Mouse (Mus musculus) forebrain, embryonic 10.5 days (tissue): ENCODE measurements around the gene Paxx. TPM values are rescaled to one million over a fixed set of nuclear protein-coding genes. Genes with fewer than 3 reads are reported as not detected.

ENCODE experiments used
- DNase-seq: peaks from one replicate; pipeline ENCODE4 v3.0.0-alpha.2; 2017; ENCODE audit warnings: low spot score; ENCODE audit errors: extremely low spot score
- H3K27ac ChIP-seq: fragments of 300-500 bp; sonication (generic); 2 replicates; pipeline ENCODE4 v1.5.1; 2016; ENCODE audit warnings: mild to moderate bottlenecking
- H3K27me3 ChIP-seq: fragments of 300-500 bp; sonication (generic); 2 replicates; pipeline ENCODE4 v1.6.1; 2016; ENCODE audit warnings: mild to moderate bottlenecking; ENCODE audit not compliant: poor library complexity, severe bottlenecking
- H3K36me3 ChIP-seq: fragments of 300-500 bp; sonication (generic); replicated peaks from 2 replicates; pipeline ENCODE4 v1.6.1; 2016; ENCODE audit warnings: mild to moderate bottlenecking, moderate library complexity
- H3K4me1 ChIP-seq: fragments of 300-500 bp; sonication (generic); 2 replicates; pipeline ENCODE4 v1.6.1; 2016
- H3K4me3 ChIP-seq: fragments of 300-500 bp; sonication (generic); 2 replicates; pipeline ENCODE4 v1.5.1; 2016; ENCODE audit warnings: mild to moderate bottlenecking, moderate library complexity
- H3K9me3 ChIP-seq: fragments of 300-500 bp; sonication (generic); 2 replicates; pipeline ENCODE4 v1.6.1; 2016; ENCODE audit warnings: mild to moderate bottlenecking, moderate library complexity
- WGBS: fragments of 180-500 bp; shearing (Covaris S2); methylation state at CpG from one replicate; pipeline ENCODE4 v1.1.7; 2016; 5-methylcytosine and 5-hydroxymethylcytosine counted together
- polyA plus RNA-seq: library from polyadenylated mRNA; unstranded; fragments of >200 nt; fragmentation: Nextera tagmentation; extraction: Ambion mirVana; gene quantifications from 2 replicates; pipeline ENCODE4 v1.2.1, GENCODE M21; 2016

Paxx gene
- 12.4 and 15.5 TPM in 2 replicates for polyA plus RNA-seq

GRCm38 (mm10) chr2:25460551-25461309 lies at the start of gene Paxx:
Paxx (minus strand) TSS chr2:25461094.
- Histone ChIP-seq H3K4me1 (peaks cover 34% of the 10 kb centered on the region), H3K4me3 (peak within 1 kb of the TSS; percentile 83), H3K27ac (peak within 1 kb of the TSS; percentile 91), H3K27me3 (no peaks in the 10 kb centered on the region), H3K36me3 (peaks cover 6% of the 10 kb centered on the region), H3K9me3 (no peaks in the 10 kb centered on the region)
- peak; percentile 88 for DNase-seq
- under 1% methylated on average over 48 of the region's 48 CpGs for WGBS

DNA sequence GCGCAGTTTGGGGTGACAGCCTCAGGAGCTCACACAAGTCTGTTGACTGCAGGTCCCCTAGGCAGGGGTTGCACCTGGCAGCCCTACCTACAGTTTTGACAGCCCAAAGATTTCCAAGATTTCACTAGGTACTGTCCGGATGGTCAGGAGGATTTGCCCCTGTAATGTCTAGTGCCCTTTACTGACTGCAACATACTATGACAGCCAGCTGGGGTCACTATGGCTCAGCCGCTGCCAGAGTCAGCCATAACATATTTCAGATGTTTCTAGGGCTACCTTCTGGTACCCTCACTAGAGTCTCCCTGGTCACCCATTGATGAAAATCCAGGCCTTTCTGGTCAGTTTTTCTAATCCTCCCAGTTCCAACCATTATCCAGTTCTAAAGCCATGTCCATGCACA lies 49.0 kb upstream of the Paxx start:
- H3K4me1 ChIP-seq = no peaks in the 10 kb centered on the region
- no peaks in the 10 kb centered on the region for H3K27me3 ChIP-seq
- WGBS = 75% methylated on average over 3 of the region's 3 CpGs
- peaks cover 12% of the 10 kb centered on the region for H3K36me3 ChIP-seq
- DNase-seq = no peak
- no peak overlapping the region for H3K4me3 ChIP-seq
- no peak overlapping the region for H3K27ac ChIP-seq
- no peaks in the 10 kb centered on the region for H3K9me3 ChIP-seq

- Histone ChIP-seq H3K9me3 (no peaks in the 10 kb centered on the region), H3K4me3 (no peak overlapping the region), H3K27me3 (no peaks in the 10 kb centered on the region), H3K36me3 (peaks cover 35% of the 10 kb centered on the region), H3K4me1 (peaks cover 4% of the 10 kb centered on the region), H3K27ac (no peak overlapping the region)
- no peak for DNase-seq
- WGBS = 31% methylated on average over 5 of the region's 5 CpGs
These were observed 46.1 kb upstream of the Paxx start for GRCm38 (mm10) chr2:25506964-25507363.

DNA sequence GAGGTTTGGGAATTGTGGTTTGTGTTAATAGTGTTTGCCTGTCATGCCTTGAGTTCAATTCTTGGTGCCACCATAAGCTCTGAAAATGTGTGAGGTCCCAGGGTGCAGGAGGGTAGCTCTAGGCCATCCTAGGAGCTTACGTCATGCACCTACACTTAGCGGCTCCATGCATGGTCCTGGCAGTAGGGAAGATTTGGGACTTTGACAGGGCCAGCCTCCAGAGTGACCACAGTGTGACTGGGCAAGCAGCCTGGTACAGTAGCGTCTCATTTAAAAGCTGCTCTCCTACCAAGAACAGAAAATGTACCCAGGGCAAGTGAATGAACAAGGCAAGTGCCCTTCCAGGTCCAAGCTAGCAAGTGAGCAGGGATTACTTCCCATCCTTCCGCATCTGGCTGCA lies 45.0 kb upstream of the Paxx start:
- WGBS = 97% methylated on average over 4 of the region's 4 CpGs
- Histone ChIP-seq H3K27me3 (no peaks in the 10 kb centered on the region), H3K36me3 (peaks cover 35% of the 10 kb centered on the region), H3K4me3 (no peak overlapping the region), H3K27ac (no peak overlapping the region), H3K4me1 (peaks cover 14% of the 10 kb centered on the region), H3K9me3 (no peaks in the 10 kb centered on the region)
- no peak for DNase-seq

GRCm38 (mm10) chr2:25505000-25505399 lies 44.1 kb upstream of the Paxx start:
- DNase-seq = no peak
- H3K27me3 ChIP-seq = no peaks in the 10 kb centered on the region
- peaks cover 18% of the 10 kb centered on the region for H3K4me1 ChIP-seq
- H3K4me3 ChIP-seq = no peak overlapping the region
- 83% methylated on average over 1 of the region's 1 CpGs for WGBS
- H3K27ac ChIP-seq = no peak overlapping the region
- peaks cover 35% of the 10 kb centered on the region for H3K36me3 ChIP-seq
- no peaks in the 10 kb centered on the region for H3K9me3 ChIP-seq

- WGBS = 96% methylated on average over 19 of the region's 19 CpGs
- no peak overlapping the region for H3K4me3 ChIP-seq
- H3K27me3 ChIP-seq = no peaks in the 10 kb centered on the region
- DNase-seq = no peak
- H3K4me1 ChIP-seq = peaks cover 23% of the 10 kb centered on the region
- peaks cover 35% of the 10 kb centered on the region for H3K36me3 ChIP-seq
- H3K27ac ChIP-seq = no peak overlapping the region
- no peaks in the 10 kb centered on the region for H3K9me3 ChIP-seq
These were observed 43.6 kb upstream of the Paxx start for GRCm38 (mm10) chr2:25504538-25504937.

- no peak overlapping the region for H3K4me3 ChIP-seq
- peaks cover 31% of the 10 kb centered on the region for H3K4me1 ChIP-seq
- H3K27ac ChIP-seq = no peak overlapping the region
- DNase-seq = no peak
- 87% methylated on average over 3 of the region's 3 CpGs for WGBS
- H3K27me3 ChIP-seq = no peaks in the 10 kb centered on the region
- no peaks in the 10 kb centered on the region for H3K9me3 ChIP-seq
- H3K36me3 ChIP-seq = peaks cover 35% of the 10 kb centered on the region
These were observed 41.8 kb upstream of the Paxx start for GRCm38 (mm10) chr2:25502726-25503125.

- Histone ChIP-seq H3K36me3 (peaks cover 35% of the 10 kb centered on the region), H3K4me1 (peaks cover 35% of the 10 kb centered on the region), H3K27ac (peak within 1 kb of the TSS; percentile 94), H3K4me3 (peak within 1 kb of the TSS; percentile 94), H3K9me3 (no peaks in the 10 kb centered on the region), H3K27me3 (no peaks in the 10 kb centered on the region)
- DNase-seq = no peak
- 78% methylated on average over 20 of the region's 20 CpGs for WGBS
These were observed 40.9 kb upstream of the Paxx start, which contains the start of gene C8g for GRCm38 (mm10) chr2:25501593-25502486. C8g (minus strand) TSS chr2:25501719.

DNA sequence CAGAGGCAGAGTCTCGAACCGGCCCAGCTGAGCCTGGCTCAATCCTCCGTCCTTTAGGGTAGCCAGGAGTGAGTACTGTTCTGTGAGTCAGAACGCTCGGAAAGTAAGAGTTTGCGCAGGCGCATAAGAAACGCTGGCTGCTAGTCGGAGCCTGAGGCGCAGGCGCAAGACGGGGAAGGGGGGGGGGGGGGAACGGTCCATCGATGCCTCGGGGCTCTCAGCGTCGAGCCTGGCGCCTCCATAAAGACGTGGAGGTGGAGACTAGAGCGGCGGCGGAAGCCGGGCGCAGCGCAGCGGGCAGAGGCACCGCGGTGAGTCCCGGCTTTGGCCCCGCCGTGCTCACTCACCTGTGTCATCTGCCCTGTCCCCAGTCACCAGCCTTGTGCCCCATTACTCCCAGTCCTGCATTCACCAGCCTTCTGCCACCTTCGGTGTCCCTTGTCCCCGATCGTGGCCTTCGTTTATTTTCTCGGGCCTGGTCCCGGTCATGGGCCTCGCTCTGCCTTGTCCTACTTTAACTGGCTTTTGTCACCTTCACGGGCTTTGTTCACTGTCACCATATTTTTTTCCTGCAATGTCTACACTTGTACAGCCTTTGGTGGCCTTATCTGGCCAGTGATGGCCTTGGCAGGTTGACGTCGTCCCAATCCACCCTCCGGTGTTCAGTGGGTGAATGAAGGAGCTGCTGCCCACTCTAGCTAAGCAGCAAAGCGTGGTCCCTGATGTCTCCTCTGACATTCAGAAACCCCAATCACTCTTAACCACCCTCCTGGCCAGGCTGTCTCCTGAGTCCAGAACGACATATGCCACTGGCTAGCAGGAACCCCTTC lies 39.9 kb upstream of the Paxx start, which contains the start of gene Fbxw5:
Gene Fbxw5 (plus strand): TSS at position 175 of the 830 bp plus-strand sequence.
- Histone ChIP-seq H3K4me1 (peaks cover 35% of the 10 kb centered on the region), H3K36me3 (peaks cover 32% of the 10 kb centered on the region), H3K27me3 (no peaks in the 10 kb centered on the region), H3K27ac (peak within 1 kb of the TSS; percentile 94), H3K9me3 (no peaks in the 10 kb centered on the region), H3K4me3 (peak within 1 kb of the TSS; percentile 94)
- peak; percentile 95 for DNase-seq
- 1% methylated on average over 44 of the region's 44 CpGs for WGBS

- Histone ChIP-seq H3K9me3 (no peaks in the 10 kb centered on the region), H3K27ac (peak overlapping the region; percentile 94), H3K4me3 (peak overlapping the region; percentile 94)
These were observed 39.2 kb upstream of the Paxx start for GRCm38 (mm10) chr2:25500071-25500575.

DNA sequence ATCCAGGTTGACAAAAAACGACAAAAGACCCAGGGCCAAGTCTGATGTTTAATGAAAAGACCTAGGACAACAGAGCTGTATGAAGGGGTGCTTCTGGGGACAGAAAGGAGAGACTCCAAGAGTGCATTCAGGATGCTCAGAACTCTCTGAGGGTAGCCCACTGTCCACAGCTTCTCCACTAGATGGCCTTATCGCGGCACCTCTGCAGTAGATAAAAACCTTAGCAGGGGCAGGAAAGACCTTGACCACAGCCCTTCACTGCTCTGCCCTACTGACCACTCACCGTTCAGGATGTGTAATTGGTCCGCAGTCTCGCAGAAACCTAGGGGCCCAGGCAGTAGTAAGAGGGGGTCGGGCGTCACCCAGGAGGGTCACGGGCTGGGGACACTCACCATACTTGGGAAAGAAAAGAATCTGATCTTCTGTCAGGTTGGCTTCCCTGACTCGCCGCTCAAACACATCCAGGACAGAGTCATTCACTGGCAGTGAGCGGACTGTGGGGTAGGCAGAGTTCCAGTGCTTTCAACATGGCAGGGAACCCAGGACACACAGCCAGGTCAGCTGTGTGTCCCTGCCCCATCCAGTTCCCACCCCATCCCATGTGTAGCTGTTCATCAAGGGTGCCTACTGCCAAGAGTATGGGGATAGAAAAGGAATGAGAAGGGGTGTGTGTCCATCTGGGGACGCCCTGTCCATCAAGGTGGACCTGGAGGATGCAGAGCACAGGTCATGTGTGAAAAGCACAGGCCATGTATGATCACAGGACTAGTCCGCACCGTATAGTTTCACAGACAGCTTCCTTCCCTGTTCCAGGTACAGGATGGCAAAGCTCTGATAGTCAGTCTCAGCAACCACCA lies 38.0 kb upstream of the Paxx start:
- DNase-seq = no peak
- WGBS = 80% methylated on average over 15 of the region's 15 CpGs
- Histone ChIP-seq H3K4me1 (peaks cover 35% of the 10 kb centered on the region), H3K27ac (0 out of 2 replicates have a peak overlapping the region, but pooled peaks have one; percentile 48), H3K9me3 (no peaks in the 10 kb centered on the region), H3K36me3 (peaks cover 13% of the 10 kb centered on the region), H3K27me3 (no peaks in the 10 kb centered on the region), H3K4me3 (no peak overlapping the region)

More at GRCm38 (mm10) chr2:25500071-25500575, 39.2 kb upstream of the Paxx start:
- Histone ChIP-seq H3K4me1 (peaks cover 35% of the 10 kb centered on the region), H3K27me3 (no peaks in the 10 kb centered on the region), H3K36me3 (peaks cover 25% of the 10 kb centered on the region)
- no peak for DNase-seq
- WGBS = 74% methylated on average over 6 of the region's 6 CpGs
